Mouse (Mus musculus): ENCODE results near the gene Nt5c1b.

The Nt5c1b gene

DNA sequence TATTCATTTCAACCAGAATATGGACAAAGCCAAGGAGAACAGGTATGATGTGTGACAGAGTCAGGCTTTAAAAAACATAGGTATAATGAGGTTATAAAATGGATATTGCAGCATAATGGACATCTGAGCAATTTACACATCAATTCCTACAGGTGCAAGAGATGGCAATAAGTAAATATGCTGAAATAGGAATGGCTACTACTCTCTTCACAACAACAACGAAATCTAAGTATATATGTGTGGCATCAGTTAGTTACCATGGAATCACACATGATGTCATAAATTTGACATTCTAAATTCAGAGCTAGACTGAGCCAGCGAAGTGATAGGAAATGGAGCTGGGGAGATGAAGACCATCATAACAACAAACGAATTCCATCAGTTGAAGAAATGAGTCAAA is at the start of gene Nt5c1b:
Gene Nt5c1b (plus strand): TSS at position 301 of the 400 bp plus-strand sequence.
- in situ Hi-C loops (cut with MboI, MseI) = loop anchor here in 1 of 2 experiments (10.0 kb wide), 1 partner anchor 1835 kb away; no protein-coding TSS in a partner anchor

DNA sequence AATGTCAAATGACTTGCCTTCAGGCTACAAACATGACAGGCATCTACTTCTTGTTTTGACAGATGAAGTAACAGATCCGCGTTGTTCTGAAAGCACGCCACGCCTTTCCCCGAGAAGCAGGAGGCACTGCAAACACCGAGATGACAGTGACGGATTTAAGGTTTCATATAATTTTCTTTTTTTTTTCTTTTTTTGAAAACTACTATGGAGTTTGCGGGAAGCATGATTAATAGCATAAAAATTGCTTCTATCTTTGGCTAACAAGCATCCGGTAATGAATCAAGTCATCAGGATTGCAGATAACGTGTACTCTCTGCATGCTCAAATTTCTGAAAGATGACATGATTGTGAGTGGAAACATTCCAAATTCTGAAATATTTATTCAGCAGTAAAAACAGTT is 42.1 kb upstream of the Nt5c1b start:
- in situ Hi-C loops (cut with MboI, MseI) = no loop called here

DNA sequence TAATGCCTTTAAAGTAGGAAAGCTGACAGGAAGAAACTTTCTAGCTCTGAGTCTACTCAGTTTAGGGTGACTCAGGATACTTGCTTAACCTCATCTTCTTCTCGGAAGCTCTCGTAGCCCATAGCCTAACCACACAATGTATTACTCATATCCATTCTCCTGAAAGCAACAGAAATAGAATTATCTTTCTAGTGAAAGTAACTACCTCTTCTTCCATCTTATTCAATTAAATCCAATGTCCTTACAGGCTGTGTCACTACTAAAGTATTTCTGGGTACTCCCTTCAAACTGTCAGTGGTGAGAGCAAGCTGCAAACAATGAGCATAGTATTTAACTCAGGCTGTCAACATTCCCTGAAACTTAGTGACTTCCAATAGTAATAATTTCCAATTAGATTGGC is 40.3 kb upstream of the Nt5c1b start:
- in situ Hi-C loops (cut with MboI, MseI) = no loop called here

DNA sequence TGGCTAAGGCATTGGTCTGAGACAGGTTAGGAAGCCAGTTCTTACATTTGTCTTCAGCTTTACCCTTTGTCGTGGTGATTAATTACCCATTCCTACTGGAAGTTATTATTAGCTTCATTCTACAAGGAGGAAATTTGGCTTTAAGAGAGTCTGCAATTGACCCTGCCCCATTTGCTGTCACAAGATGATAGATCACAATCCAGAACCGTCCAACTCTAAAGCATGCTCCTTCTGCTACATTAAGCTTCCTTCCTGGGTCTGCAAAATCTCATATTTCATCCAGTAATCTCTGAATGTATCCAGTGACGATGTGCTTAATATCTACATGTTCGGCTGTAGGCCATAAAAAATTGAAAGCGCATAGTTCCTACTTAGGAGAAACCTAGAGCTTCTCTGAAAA is 29.2 kb upstream of the Nt5c1b start:
- in situ Hi-C loops (cut with MboI, MseI) = no loop called here

DNA sequence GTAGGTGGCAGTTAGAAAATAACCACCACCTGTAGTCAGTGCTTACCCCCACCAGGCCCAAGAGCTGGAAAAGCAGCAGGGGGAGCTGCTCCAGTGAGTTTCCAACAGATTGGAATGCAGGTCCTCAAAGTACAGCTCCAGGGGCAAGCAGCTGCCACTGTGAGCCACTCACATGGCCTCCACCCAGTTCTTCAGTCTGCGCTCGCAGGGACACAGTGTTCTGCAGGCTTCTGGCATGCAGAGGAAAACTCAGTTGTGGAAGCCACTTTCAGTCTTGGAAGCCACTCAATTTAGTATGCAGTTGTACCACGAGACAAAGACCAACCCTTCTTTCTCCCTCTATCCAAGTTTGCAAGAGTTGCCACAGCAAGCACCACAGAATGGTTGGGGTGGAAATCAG is 19.1 kb upstream of the Nt5c1b start:
- in situ Hi-C loops (cut with MboI, MseI) = no loop called here

DNA sequence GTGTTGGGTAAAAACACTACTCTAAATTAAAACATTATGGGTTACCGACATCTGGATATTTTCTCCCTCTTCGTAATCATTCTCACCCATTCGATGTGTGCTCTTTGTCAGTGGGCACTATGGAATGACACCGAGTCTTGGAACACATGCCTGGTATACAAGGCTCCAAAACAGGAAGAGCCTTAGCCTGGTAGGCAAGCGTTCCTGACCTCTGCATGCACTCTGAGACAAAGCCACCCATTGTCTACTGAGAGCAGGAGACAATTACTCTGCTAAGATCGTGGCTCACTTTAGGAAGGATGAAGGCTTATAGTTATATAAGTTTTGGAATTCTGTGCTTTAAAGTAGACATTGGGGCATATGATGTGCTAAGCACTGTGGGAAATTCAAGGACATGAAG is 12.0 kb upstream of the Nt5c1b start:
- in situ Hi-C loops (cut with MboI, MseI) = no loop called here

DNA sequence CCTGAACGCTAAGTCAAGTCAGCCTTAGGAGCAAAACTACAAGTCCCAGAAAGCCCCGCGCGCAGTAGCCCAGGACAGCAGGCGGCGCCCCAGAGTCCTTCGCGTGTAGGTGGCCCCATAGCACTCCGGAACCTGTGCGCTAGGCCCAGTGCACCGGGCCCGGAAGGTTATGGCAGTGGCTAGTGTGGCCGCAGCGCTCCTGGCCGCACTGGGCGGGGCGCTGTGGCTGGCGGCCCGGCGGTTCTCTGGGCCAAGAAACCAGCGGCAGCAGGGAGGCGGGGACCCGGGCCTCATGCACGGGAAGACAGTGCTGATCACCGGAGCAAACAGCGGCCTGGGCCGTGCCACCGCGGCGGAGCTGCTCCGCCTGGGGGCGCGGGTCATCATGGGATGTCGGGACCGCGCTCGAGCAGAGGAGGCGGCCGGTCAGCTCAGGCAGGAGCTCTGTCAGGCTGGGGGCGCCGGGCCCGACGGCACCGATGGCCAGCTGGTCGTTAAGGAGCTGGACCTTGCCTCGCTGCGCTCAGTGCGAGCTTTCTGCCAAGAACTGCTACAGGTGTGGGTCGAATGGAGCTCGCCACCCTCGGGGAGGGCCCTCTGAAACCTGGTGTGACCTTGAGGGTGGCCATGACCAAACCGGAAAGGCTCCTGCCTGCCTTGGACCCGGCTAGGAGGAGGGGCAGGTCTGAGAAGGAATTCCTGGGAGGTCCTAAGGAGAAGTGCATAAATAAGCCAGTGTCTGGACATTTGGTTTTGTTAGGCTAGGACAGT is 21.1 kb downstream of the Nt5c1b start, which contains the start of gene Rdh14:
Gene Rdh14 (plus strand): TSS at position 102 of the 771 bp plus-strand sequence.
- in situ Hi-C loops (cut with MboI, MseI) = loop anchor here (10.0 to 25.0 kb wide), 4 partner anchors 821 to 1729 kb away; partner anchors contain the start of genes Msgn1 (in 2 of the 2) and Pum2 (in 1 of the 2)

DNA sequence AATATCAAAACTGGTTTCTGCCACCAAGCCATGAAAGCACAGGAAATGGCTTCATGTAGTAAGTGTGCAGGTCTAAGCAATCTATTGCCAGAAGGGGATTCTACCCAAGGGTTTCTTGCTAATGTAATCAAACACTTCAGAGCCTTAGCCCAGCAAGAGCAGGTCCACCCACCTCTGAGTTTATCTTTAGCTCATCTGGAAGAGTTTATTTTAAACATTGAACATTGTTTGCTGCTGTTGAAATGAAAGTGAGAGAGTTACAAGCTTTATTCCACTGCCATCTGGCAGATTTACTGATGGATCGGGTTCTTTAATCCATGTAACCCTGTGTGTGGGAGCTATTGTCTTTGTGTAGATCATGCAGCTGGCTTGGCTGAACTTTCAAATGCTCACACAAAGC is 31.0 kb downstream of the Nt5c1b start:
- in situ Hi-C loops (cut with MboI, MseI) = no loop called here

DNA sequence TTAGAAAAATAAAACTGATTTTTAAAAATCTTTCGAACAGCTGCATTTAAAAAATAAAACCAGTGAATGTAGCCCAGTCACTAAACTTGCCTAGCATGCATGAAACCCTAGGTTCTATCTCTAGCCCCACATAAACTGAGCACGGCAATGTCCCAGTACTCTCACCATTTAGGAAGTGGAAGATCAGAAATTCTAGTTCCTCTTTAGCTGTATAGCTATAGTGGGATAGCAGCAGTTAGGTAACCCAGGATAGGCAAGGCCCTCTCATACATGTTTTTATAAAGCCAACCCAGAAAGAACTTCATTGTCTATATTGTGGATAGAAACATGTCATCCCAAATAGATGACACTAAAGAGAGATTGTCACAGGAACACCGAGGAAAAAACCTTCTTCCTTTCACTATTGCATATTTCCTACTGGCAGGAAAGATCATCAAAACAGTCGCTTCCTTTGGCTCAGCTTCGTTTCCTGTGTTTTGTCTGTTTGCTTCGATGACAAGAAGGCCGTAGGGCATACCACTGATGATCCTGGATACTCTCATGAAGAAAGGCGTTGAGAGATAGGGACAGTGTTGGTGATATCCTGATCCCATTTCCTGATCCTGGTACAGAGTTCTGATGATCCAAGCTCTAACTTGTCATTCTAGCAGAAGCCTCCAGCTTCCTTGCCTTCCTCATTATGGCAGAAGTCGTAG is 32.8 kb downstream of the Nt5c1b start:
- in situ Hi-C loops (cut with MboI, MseI) = no loop called here

DNA sequence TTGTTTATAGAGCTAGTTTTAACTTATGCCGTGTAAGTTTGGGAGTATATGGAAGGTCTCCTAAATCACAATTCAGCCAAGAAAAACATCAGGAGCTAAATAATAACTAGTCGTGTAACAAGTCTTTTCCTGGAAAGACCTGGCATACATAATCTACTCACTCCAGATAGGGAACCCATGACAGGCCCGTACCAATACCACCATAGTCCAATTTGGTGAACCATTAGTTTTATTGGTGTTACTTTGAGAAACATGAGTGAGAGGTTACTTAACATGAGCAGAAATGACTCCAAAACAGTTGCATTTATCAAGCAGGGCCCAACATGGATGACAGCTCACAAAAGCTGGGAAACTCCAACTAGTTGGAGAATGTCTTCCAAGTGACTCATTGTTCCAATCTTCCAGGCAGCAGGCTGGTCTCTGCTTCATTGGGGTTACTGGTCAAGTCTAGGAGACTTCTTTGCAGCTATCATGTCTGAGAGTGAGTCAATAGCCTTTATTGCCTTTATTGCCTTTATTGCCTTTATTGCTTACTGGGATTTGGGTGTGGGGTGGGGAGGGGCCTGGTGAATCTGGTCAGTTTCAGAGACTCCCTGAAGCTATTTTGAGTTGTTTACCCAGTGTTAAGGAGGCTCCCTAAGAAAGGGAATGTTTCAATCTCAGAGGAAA is 40.9 kb downstream of the Nt5c1b start:
- in situ Hi-C loops (cut with MboI, MseI) = no loop called here

DNA sequence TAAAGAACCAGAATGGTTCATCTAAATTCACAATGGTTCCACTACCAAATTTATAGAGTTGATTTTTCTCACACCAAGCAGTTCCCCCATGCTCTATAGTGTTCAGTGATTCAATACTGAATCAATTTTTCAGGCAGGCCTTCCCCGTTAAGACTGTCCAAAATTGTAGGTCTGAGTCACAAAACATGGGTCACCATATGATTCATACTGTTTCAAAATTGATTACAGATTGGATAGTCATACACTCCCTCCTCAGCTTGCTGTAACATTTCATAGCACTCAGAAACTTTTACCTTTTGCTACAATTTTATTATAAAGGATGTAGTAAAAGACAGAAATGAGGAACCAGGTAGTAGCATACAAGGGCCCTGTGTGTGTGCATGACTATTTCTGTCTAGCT is 41.7 kb downstream of the Nt5c1b start:
- in situ Hi-C loops (cut with MboI, MseI) = no loop called here

DNA sequence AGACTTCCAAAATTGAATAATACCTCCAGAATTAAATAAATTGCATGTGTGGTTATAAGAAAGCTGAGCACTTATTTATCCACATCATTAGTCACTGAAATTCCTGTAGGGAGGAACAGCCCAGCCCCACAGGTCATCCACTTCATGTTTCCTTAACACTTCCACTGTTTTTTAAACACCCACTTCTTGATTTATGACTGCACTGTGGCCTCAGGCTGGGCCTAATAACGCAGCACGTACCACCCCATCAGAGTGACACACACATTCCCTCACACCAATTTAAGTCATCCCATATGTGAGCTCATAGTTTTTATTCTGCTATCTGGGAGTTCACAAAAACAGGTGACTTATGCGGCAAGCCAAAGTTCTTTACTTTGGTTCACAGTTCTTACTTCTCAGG is 52.6 kb downstream of the Nt5c1b start:
- in situ Hi-C loops (cut with MboI, MseI) = no loop called here

DNA sequence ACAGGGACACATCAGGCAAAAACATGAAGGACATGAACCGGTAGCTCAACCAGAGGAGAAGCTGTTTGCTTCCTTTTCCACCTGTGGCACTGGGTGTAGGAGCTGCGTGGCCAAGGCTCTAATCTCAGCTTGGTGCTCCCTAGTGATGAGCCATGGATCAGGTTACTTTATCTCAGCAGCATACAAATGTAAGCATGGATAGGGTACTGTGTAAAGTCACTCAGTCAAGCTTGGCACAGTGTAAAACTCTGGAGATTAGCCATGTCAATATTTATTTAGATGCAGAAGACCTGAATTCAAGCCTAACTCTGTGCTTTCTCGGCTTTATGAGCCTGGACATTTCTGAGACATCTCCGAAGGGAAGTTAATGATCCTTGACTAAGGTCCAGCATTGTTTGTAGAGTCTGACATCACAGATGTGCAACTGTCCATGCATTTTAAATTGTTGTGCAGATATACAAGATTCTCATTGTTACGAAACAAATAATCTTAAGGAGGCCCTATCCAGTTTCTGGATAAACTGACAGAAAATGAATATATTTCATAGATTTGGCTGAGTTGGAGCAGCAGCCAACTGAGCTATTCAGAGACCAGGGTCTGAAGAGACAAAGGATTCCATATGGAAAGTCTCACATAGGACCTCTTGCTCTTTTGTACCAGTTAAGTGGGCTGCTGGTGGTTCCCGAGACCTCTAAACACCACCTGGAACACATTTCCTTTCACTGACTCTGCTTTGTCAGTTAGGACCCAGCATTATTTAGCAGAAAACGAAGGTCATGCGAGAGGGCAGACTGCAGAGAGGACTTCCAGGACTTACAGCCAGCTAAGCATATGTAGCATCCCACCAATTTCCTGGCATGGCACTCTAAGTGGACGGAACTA is 56.5 kb downstream of the Nt5c1b start:
- in situ Hi-C loops (cut with MboI, MseI) = no loop called here

DNA sequence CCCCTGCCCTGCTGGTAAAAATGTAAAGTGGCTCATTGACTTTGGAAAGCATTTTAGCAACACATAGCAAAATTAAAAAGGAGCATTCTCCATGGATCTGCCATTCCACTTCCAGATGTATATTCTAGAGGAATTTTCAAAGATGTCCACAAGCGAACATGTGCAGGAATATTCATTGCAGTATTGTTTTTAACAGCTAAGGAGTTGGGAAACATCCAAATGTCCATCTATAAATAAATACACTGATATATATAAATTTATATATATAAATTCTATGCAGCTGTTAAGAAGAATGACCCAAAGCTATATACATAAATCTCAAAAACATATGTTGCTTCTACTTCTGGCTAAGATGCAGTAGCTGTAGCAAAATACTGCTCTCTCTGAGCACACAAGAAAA is 61.2 kb downstream of the Nt5c1b start:
- in situ Hi-C loops (cut with MboI, MseI) = no loop called here

DNA sequence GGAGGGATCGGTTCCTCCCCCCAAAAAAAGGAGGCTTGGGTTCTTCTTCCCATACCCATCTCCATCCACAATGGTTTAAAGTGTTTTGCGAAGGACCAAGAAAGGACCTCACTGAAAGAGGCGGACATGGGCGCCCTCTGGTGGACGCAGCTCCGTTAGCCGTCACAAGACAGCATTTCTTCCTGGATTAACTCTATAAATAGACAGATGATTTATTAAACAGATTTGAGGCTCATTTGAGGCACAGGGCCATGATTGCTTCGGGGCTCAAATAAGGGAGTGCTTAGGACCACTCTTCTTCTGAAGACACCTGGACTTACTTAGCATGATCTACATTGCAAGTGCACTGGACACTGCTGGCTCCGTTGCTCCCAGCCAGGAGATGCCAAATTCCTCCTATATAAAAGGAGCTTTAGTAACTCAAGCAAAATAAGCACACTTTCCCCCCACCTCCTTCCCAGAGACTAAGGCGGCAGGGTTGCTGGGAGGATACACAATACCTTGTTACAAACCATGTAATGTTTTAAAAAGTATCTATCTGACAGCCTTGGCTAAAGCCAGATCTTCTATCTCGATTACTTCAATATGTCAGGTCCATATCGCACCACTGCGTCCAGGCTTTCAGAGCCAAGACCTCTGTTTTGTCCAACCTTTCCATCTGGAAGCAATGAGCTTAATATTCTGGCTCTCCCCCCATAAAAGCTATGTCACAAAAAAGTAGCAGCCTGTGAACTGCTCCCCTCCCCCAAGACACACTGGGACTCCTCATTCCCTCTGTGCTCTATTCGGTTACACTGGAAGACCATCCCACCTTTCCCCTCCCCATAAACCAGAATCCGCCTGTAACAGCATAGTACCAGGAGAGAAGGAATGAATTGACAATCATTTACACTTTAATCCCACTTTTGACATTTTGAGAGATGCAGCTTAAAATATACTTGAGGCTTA is 68.6 kb downstream of the Nt5c1b start:
- in situ Hi-C loops (cut with MboI, MseI) = loop anchor here (5.0 kb wide), 3 partner anchors 861 to 1381 kb away; partner anchors contain the start of gene Osr1 (in 1 of the 2)
